Mouse (Mus musculus) heart, postnatal 0 days (tissue): Measurements from ENCODE around the gene Gmfb. TPM values are rescaled to one million over a fixed set of nuclear protein-coding genes. Genes with fewer than 3 reads are reported as not detected.

Experiments used
- ATAC-seq: fragments of 200-750 bp; cut with Nextera tagmentation; 2 replicates; pipeline ENCODE4 v1.8.0; 2017; ENCODE audit warnings: low read depth, moderate number of reproducible peaks, moderate library complexity; ENCODE audit not compliant: insufficient read depth
- DNase-seq: peaks from one replicate; pipeline ENCODE4 v3.0.0-alpha.2; 2016; ENCODE audit warnings: low spot score
- H3K27ac ChIP-seq: fragments of 300-500 bp; sonication (generic); 2 replicates; pipeline ENCODE4 v1.5.1; 2014; ENCODE audit warnings: low read depth, mild to moderate bottlenecking
- H3K27me3 ChIP-seq: fragments of 300-500 bp; sonication (generic); 2 replicates; pipeline ENCODE4 v1.6.1; 2014; ENCODE audit warnings: low read length, mixed read lengths; ENCODE audit not compliant: control insufficient read depth, insufficient read depth
- H3K36me3 ChIP-seq: fragments of 300-500 bp; sonication (generic); replicated peaks from 2 replicates; pipeline ENCODE4 v1.6.1; 2014; ENCODE audit warnings: low read length, mixed read lengths; ENCODE audit not compliant: control insufficient read depth, insufficient read depth
- H3K4me1 ChIP-seq: fragments of 300-500 bp; sonication (generic); 2 replicates; pipeline ENCODE4 v1.6.1; 2014; ENCODE audit warnings: antibody characterized with exemption; ENCODE audit not compliant: control insufficient read depth, insufficient read depth
- H3K4me2 ChIP-seq: fragments of 300-500 bp; sonication (generic); 2 replicates; pipeline ENCODE4 v1.6.1; 2014; ENCODE audit warnings: low read depth, mild to moderate bottlenecking, low read length, moderate library complexity
- H3K4me3 ChIP-seq: fragments of 300-500 bp; sonication (generic); 2 replicates; pipeline ENCODE4 v1.5.1; 2014; ENCODE audit warnings: low read depth, low read length
- H3K9ac ChIP-seq: fragments of 300-500 bp; sonication (generic); replicated peaks from 2 replicates; pipeline ENCODE4 v1.6.1; 2014; ENCODE audit warnings: low read depth, low read length, mixed read lengths
- H3K9me3 ChIP-seq: fragments of 300-500 bp; sonication (generic); replicated peaks from 2 replicates; pipeline ENCODE4 v1.6.1; 2016; ENCODE audit warnings: low read length; ENCODE audit not compliant: control insufficient read depth
- CTCF ChIP-seq: IDR thresholded peaks from 2 replicates; pipeline ENCODE4 v1.5.1; 2016; ENCODE audit warnings: antibody characterized with exemption, control low read depth, low read depth
- EP300 ChIP-seq: IDR thresholded peaks from 2 replicates; pipeline ENCODE4 v1.6.1; 2016; ENCODE audit warnings: antibody characterized with exemption, low read depth
- WGBS: fragments of 180-500 bp; shearing (Covaris S2); extraction: QIAGEN DNeasy Blood & Tissue Kit; methylation state at CpG from one replicate; pipeline ENCODE4 v1.1.7; 2014; 5-methylcytosine and 5-hydroxymethylcytosine counted together
- polyA plus RNA-seq: library from polyadenylated mRNA; unstranded; fragments of >200 nt; fragmentation: Nextera tagmentation; extraction: Ambion mirVana; gene quantifications from 2 replicates; pipeline ENCODE4 v1.2.1, GENCODE M21; 2015
- total RNA-seq: library from RNA; depleted of rRNA; stranded (reverse); fragments of >200 nt; gene quantifications from 2 replicates; pipeline ENCODE4 v1.2.3, GENCODE M21; 2014; ENCODE audit warnings: low replicate concordance; rRNA removed

The Gmfb gene
- total RNA-seq (34.0 and 50.6 TPM in 2 replicates), polyA plus RNA-seq (37.6 and 42.0 TPM in 2 replicates)

DNA sequence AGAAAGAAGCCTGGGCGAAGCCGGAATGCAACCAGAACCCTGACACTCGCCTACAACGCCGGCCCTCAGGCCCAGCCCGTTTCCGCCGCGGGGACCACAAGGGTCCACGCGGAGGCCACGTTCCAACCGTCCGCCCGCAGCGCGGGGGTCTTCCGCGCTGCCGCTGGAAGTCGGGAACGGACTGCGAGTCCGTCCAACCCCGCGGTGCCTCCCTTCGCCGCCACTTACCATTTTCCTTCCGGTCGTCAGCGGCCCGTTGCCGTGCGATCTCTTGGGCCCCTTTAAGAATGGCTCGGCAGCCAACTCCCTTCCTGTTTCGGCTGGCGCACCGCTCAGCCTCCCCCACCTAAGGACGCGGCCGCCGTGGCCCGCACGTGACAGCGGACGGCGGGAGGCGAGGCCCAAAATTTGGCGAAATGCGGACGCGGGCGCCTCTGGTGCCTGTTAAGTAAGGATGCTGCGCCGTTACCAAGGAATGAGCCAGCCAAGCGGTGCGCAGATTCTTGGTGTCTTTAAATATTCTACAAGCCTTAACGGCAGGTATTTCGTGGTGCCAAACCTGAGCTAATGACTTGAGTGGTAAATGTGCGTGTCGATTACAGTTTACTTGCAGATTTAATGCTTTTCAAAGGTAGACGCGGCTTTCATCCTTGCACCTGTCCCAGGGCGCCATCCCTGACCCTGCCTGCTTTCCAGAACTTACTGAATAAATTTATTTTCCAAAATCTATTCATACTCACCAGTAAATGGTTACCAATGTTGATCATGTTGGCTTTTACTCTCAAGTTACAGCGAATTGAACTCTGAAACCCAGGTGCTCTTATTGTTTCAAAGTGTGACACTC lies at the start of gene Gmfb:
TSS of gene Gmfb (minus strand) at position 370 of the 844 bp plus-strand sequence.
- H3K36me3 ChIP-seq: peaks cover 3% of the 10 kb centered on the region
- H3K9me3 ChIP-seq: no peaks in the 10 kb centered on the region
- peak; percentile 98 for ATAC-seq
- peak within 1 kb of the TSS; percentile 98 for H3K27ac ChIP-seq
- peak within 1 kb of the TSS; percentile 98 for H3K4me3 ChIP-seq
- WGBS: under 1% methylated on average over 64 of the region's 65 CpGs
- H3K27me3 ChIP-seq: no peaks in the 10 kb centered on the region
- peaks cover 9% of the 10 kb centered on the region for H3K4me1 ChIP-seq
- DNase-seq: peak; percentile 92
- peak; percentile 19; the same call in 1 of the 2 replicates for TF ChIP-seq CTCF
- TF ChIP-seq EP300: peak; percentile 93
- peak within 1 kb of the TSS; percentile 89 for H3K9ac ChIP-seq
- H3K4me2 ChIP-seq: peak within 1 kb of the TSS; percentile 79

DNA sequence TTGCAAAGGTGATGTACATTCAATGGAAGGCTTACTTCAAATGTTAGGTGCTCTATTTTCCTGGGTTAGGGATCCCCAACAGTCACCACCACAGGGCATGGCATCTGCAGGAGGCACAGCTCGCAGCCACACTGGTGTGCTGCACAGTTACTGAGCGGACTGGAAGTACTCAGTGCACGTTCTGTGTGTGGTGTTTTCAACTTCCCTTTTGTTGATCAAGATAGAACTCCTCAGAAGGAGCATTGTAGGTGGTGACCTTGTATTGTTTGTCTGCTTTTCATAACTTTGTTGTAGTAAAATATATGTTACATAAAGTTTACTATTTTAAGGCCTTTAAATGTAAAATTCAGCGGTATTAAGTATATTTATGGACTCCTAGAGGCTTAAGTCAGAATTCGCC lies 40.9 kb upstream of the Gmfb start:
- WGBS: 89% methylated on average over 5 of the region's 5 CpGs
- no peak for ATAC-seq

DNA sequence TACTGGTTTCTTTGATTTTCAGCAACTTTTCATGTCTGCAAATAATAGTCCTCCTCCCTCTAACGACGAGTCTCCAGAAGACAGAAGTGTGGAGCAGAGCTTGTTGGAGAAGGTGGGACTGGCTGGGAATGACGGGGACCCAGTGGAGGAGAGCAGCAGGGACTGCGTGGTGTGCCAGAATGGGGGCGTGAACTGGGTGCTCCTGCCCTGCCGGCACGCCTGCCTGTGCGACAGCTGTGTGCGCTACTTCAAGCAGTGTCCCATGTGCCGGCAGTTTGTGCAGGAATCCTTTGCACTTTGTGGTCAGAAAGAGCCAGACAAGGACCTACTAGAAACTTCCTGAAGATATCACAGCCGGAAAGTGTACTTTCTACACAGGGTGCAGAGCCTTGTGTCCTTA lies 31.6 kb upstream of the Gmfb start:
- Histone ChIP-seq H3K27ac (no peak overlapping the region), H3K4me2 (no peak overlapping the region), H3K27me3 (no peaks in the 10 kb centered on the region), H3K9ac (no peak overlapping the region), H3K4me1 (no peaks in the 10 kb centered on the region), H3K4me3 (no peak overlapping the region), H3K9me3 (no peaks in the 10 kb centered on the region), H3K36me3 (peaks cover 16% of the 10 kb centered on the region)
- TF ChIP-seq EP300: no peak
- no peak for TF ChIP-seq CTCF
- ATAC-seq (no peak), DNase-seq (no peak)
- whole genome bisulfite sequencing: 66% methylated on average over 11 of the region's 11 CpGs

More for the DNA sequence above, 40.9 kb upstream of the Gmfb start:
- Histone ChIP-seq H3K9ac (no peak overlapping the region), H3K27me3 (no peaks in the 10 kb centered on the region), H3K36me3 (0 out of 2 replicates have a peak, but pooled peaks cover 3% of the 10 kb centered on the region), H3K4me3 (no peak overlapping the region), H3K27ac (no peak overlapping the region), H3K4me2 (no peak overlapping the region), H3K4me1 (no peaks in the 10 kb centered on the region), H3K9me3 (no peaks in the 10 kb centered on the region)
- TF ChIP-seq CTCF: no peak
- no peak for TF ChIP-seq EP300
- no peak for DNase-seq

DNA sequence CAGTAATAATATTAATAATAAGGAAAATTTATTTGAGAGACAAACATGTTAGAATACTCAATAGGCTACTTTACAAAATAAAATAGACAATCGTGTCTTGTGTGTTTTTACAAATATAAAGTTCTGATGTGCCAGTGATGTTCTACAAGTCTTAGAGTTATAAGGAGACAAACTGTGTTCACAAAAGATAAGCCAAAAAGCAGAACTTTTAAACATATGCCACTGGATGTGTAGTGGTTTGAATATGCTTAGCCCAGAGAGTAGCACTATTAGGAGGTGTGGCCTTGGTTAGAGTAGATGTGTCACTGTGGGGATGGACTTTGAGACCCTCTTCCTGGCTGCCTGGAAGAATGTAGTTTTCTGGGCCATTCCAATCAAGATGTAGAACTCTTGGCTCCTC lies 27.7 kb upstream of the Gmfb start:
- WGBS: 84% methylated on average over 1 of the region's 1 CpGs
- Histone ChIP-seq H3K9ac (no peak overlapping the region), H3K4me3 (no peak overlapping the region), H3K27me3 (no peaks in the 10 kb centered on the region), H3K36me3 (peaks cover 38% of the 10 kb centered on the region), H3K4me2 (no peak overlapping the region), H3K4me1 (no peaks in the 10 kb centered on the region), H3K9me3 (no peaks in the 10 kb centered on the region), H3K27ac (no peak overlapping the region)
- DNase-seq (no peak), ATAC-seq (no peak)
- TF ChIP-seq CTCF: no peak
- no peak for TF ChIP-seq EP300

DNA sequence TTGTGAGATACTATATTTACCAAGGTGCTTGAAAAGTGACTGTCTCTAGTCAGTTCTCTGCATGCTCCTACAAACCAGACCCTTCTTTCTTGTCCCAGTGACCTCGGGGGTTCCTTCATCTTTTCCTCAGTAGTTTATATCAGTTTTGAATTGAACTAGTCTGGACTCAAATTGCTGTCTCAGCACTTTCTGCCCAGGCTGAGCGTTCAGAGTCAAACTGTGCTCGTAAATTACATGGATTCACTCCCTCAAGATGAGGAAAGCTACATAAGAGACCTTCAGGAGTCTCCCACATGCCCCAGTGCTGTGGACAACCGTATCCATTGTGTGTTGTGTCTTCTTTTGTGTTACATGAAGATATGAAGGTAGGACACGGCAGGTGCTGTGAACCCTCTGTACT lies 26.7 kb upstream of the Gmfb start:
- H3K9me3 ChIP-seq: no peaks in the 10 kb centered on the region
- no peak for DNase-seq
- H3K4me2 ChIP-seq: no peak overlapping the region
- TF ChIP-seq CTCF (no peak), EP300 (no peak)
- 89% methylated on average over 5 of the region's 5 CpGs for WGBS
- H3K27me3 ChIP-seq: no peaks in the 10 kb centered on the region
- no peak overlapping the region for H3K27ac ChIP-seq
- H3K4me3 ChIP-seq: no peak overlapping the region
- H3K4me1 ChIP-seq: no peaks in the 10 kb centered on the region
- no peak overlapping the region for H3K9ac ChIP-seq
- H3K36me3 ChIP-seq: peaks cover 36% of the 10 kb centered on the region
- no peak for ATAC-seq
